Mouse (Mus musculus): ENCODE data around the gene R3hcc1l.

The R3hcc1l gene

DNA sequence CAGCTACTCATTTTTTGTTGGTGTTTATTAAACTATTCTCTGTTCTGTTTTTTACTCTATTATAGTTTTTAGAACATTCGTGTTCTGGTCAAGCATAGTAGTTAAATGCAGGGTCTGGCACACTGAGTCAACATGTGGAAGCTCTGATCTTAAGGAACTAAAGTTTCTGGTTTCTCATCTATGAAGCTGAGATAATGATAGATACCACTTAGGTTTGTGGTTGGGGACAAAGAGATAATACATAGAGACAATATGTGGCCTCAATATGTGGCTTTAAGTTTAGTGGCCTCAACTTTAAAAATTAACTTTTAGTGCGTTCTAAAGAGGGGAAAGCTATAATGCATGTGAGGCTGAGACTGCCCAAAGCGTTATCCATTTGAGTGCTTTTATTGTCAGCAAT lies 15.9 kb downstream of the R3hcc1l start:
- Histone ChIP-seq H3K9me3 (ENCODE audit: low read length) (no peaks in the 10 kb centered on the region), H3K4me1 (replicated peaks; ENCODE audit: low read depth, low read length) (peaks cover 3% of the 10 kb centered on the region; the same call in 1 of the 2 replicates), H3K36me3 (ENCODE audit: insufficient read depth, low read length) (no peaks in the 10 kb centered on the region), H3K4me3 (replicated peaks; ENCODE audit: low read length) (no peak overlapping the region), H3K27me3 (ENCODE audit: insufficient read depth, low read length) (no peaks in the 10 kb centered on the region)
- no peak for TF ChIP-seq POU5F1 (IDR thresholded peaks at IDR 0.05; ENCODE audit: borderline replicate concordance, low read length)
- no peak for TF ChIP-seq NANOG (IDR thresholded peaks at IDR 0.05; ENCODE audit: borderline replicate concordance, low read length)
- no peak for TF ChIP-seq CTCF (conservative IDR thresholded peaks at IDR 0.05; ENCODE audit: low read length)

GRCm38 (mm10) chr19:42537600-42537999 lies 19.0 kb downstream of the R3hcc1l start:
- no peak for TF ChIP-seq NANOG (IDR thresholded peaks at IDR 0.05; ENCODE audit: borderline replicate concordance, low read length)
- TF ChIP-seq CTCF (conservative IDR thresholded peaks at IDR 0.05; ENCODE audit: low read length), result peak; percentile 38
- no peaks in the 10 kb centered on the region for H3K36me3 ChIP-seq (ENCODE audit: insufficient read depth, low read length)
- no peaks in the 10 kb centered on the region for H3K27me3 ChIP-seq (ENCODE audit: insufficient read depth, low read length)
- no peak overlapping the region for H3K4me3 ChIP-seq (replicated peaks; ENCODE audit: low read length)
- H3K4me1 ChIP-seq (replicated peaks; ENCODE audit: low read depth, low read length), result peaks cover 3% of the 10 kb centered on the region; the same call in 1 of the 2 replicates
- no peaks in the 10 kb centered on the region for H3K9me3 ChIP-seq (ENCODE audit: low read length)

GRCm38 (mm10) chr19:42538911-42539310 lies 20.4 kb downstream of the R3hcc1l start:
- Histone ChIP-seq H3K4me3 (replicated peaks; ENCODE audit: low read length) (no peak overlapping the region), H3K4me1 (replicated peaks; ENCODE audit: low read depth, low read length) (no peaks in the 10 kb centered on the region; the same call in 1 of the 2 replicates), H3K9me3 (ENCODE audit: low read length) (no peaks in the 10 kb centered on the region), H3K36me3 (ENCODE audit: insufficient read depth, low read length) (no peaks in the 10 kb centered on the region), H3K27me3 (ENCODE audit: insufficient read depth, low read length) (no peaks in the 10 kb centered on the region)
- no peak for TF ChIP-seq NANOG (IDR thresholded peaks at IDR 0.05; ENCODE audit: borderline replicate concordance, low read length)
- no peak for TF ChIP-seq CTCF (conservative IDR thresholded peaks at IDR 0.05; ENCODE audit: low read length)
- TF ChIP-seq POU5F1 (IDR thresholded peaks at IDR 0.05; ENCODE audit: borderline replicate concordance, low read length), result no peak

DNA sequence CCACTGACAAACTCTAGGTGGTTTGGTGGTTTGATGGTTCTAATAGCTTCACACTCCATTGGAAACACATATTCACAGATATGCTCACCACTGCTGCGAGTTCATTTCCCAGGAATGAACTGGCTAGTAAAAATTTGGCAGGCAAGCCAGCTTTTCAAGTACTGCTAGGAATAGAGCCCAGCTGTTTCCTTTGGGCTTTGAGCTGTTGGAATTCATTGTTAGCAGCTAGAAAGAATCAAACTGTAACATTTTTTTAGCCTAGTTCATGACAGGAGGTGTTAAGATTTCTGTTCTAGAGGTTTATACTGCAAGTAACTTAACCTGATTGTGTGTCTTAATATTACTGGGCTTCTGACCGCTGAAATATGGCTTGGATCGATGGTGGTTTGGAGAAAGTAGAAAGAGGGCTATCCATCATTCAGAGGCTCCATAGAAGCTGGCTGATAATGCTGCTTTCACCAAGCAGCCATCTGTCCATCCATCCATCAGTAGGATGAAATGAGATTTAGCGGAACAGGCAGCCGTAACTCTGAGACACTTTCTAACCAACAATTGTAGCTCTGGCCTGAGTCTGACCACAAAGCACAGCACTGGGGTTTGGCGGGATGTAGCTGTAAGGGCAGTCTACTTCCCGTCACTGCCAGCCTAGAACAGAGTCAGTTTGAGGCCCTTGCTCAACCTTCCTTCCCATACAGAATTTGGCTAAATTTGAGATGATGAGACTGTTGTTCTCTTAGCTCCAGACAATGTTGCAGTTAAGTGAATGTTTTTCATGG lies 21.0 kb downstream of the R3hcc1l start:
- no peak for TF ChIP-seq NANOG (IDR thresholded peaks at IDR 0.05; ENCODE audit: borderline replicate concordance, low read length)
- no peak for TF ChIP-seq POU5F1 (IDR thresholded peaks at IDR 0.05; ENCODE audit: borderline replicate concordance, low read length)
- TF ChIP-seq CTCF (conservative IDR thresholded peaks at IDR 0.05; ENCODE audit: low read length), result no peak
- Histone ChIP-seq H3K9me3 (ENCODE audit: low read length) (no peaks in the 10 kb centered on the region), H3K36me3 (ENCODE audit: insufficient read depth, low read length) (no peaks in the 10 kb centered on the region), H3K4me1 (replicated peaks; ENCODE audit: low read depth, low read length) (no peaks in the 10 kb centered on the region; the same call in 1 of the 2 replicates), H3K4me3 (replicated peaks; ENCODE audit: low read length) (no peak overlapping the region), H3K27me3 (ENCODE audit: insufficient read depth, low read length) (no peaks in the 10 kb centered on the region)

DNA sequence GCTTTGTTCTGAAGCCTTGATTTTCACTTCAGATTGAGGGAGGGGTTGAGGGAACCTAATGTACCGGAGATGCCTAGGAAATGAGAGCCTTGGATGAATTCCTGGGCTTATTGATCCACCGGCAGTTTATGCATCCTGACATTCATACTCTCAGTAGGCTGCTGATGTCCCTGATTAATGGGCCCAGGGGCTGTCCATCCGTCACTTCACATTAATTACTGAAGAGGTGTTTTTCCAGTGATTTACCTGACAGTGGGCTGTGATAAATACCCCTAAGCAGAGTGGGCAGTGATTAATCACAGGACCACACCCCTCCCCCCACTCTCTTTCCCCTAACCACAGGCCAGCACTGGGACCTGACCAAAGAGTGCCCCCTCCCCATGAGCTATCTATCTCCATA lies 22.1 kb downstream of the R3hcc1l start:
- no peaks in the 10 kb centered on the region for H3K36me3 ChIP-seq (ENCODE audit: insufficient read depth, low read length)
- no peak overlapping the region for H3K4me3 ChIP-seq (replicated peaks; ENCODE audit: low read length)
- TF ChIP-seq NANOG (IDR thresholded peaks at IDR 0.05; ENCODE audit: borderline replicate concordance, low read length) (no peak), CTCF (conservative IDR thresholded peaks at IDR 0.05; ENCODE audit: low read length) (no peak), POU5F1 (IDR thresholded peaks at IDR 0.05; ENCODE audit: borderline replicate concordance, low read length) (no peak)
- no peaks in the 10 kb centered on the region; the same call in 1 of the 2 replicates for H3K4me1 ChIP-seq (replicated peaks; ENCODE audit: low read depth, low read length)
- H3K9me3 ChIP-seq (ENCODE audit: low read length), result no peaks in the 10 kb centered on the region
- H3K27me3 ChIP-seq (ENCODE audit: insufficient read depth, low read length), result no peaks in the 10 kb centered on the region

DNA sequence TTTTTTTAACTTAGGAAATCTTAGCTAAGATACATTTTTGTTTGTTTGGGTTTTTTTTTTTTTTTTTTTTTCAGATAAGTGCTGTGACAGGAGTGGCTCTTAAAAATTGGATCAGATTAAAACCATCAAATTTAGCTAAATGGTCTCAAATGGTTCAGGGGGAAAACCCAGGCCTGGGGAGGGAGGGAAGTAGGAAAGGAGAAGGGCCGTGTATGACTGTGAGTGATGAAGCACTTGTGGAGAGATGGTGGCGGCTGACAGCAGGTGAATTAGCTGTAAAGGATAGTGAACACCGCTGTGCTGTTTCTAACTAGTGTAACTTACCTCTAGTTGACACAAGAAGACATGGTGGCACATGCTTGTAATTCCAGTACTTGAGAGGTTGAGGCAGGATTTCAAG lies 40.1 kb downstream of the R3hcc1l start:
- Histone ChIP-seq H3K9me3 (ENCODE audit: low read length) (no peaks in the 10 kb centered on the region), H3K4me1 (replicated peaks; ENCODE audit: low read depth, low read length) (no peaks in the 10 kb centered on the region), H3K36me3 (ENCODE audit: insufficient read depth, low read length) (peaks cover 13% of the 10 kb centered on the region), H3K27me3 (ENCODE audit: insufficient read depth, low read length) (no peaks in the 10 kb centered on the region), H3K4me3 (replicated peaks; ENCODE audit: low read length) (no peak overlapping the region)
- TF ChIP-seq CTCF (conservative IDR thresholded peaks at IDR 0.05; ENCODE audit: low read length) (no peak), POU5F1 (IDR thresholded peaks at IDR 0.05; ENCODE audit: borderline replicate concordance, low read length) (no peak)

DNA sequence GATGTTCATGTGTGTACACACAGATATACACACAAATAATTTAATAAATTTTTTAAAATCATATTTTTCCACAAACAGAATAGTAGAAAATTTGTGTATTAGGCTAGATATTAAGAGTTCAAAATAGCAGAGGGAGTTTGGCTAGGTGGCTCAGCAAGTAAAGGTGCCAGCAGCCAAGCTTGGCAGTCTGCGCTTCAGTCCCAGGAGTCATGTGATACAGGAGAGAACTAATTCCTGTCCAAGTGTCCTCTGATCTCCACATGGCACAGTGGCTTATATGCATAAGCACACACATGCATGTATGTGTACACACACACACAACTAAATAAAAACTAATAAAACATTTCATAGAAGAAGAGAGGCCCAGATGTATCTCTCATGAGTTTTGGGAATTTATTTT lies 43.4 kb downstream of the R3hcc1l start:
- TF ChIP-seq CTCF (conservative IDR thresholded peaks at IDR 0.05; ENCODE audit: low read length) (no peak), POU5F1 (IDR thresholded peaks at IDR 0.05; ENCODE audit: borderline replicate concordance, low read length) (no peak), NANOG (IDR thresholded peaks at IDR 0.05; ENCODE audit: borderline replicate concordance, low read length) (no peak)
- Histone ChIP-seq H3K4me1 (replicated peaks; ENCODE audit: low read depth, low read length) (no peaks in the 10 kb centered on the region), H3K4me3 (replicated peaks; ENCODE audit: low read length) (no peak overlapping the region), H3K9me3 (ENCODE audit: low read length) (no peaks in the 10 kb centered on the region), H3K36me3 (ENCODE audit: insufficient read depth, low read length) (peaks cover 17% of the 10 kb centered on the region), H3K27me3 (ENCODE audit: insufficient read depth, low read length) (no peaks in the 10 kb centered on the region)

DNA sequence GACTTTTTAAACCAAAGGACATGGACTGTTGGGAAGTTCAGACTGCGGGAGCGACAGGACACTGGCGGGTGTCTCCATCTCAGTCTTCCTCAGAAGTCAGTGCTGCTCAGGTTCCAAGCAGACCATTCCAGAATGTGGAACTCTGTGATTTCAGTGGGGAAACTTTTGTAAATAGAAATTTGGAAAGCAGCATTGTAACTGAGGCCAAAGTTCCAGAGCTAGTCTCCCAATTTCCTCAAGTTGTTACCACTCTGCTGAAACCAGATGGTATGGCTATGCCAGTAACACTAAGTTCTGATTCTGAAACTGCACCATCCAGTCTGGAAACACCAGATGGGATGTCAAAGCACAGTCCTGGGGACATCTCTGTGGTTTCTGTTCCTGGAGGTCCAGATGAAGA lies 44.4 kb downstream of the R3hcc1l start:
- H3K27me3 ChIP-seq (ENCODE audit: insufficient read depth, low read length), result no peaks in the 10 kb centered on the region
- H3K4me3 ChIP-seq (replicated peaks; ENCODE audit: low read length), result no peak overlapping the region
- H3K9me3 ChIP-seq (ENCODE audit: low read length), result no peaks in the 10 kb centered on the region
- no peaks in the 10 kb centered on the region for H3K4me1 ChIP-seq (replicated peaks; ENCODE audit: low read depth, low read length)
- TF ChIP-seq POU5F1 (IDR thresholded peaks at IDR 0.05; ENCODE audit: borderline replicate concordance, low read length), result no peak
- TF ChIP-seq CTCF (conservative IDR thresholded peaks at IDR 0.05; ENCODE audit: low read length), result no peak
- peaks cover 17% of the 10 kb centered on the region for H3K36me3 ChIP-seq (ENCODE audit: insufficient read depth, low read length)

GRCm38 (mm10) chr19:42563726-42564270 lies 45.2 kb downstream of the R3hcc1l start:
- H3K36me3 ChIP-seq (ENCODE audit: insufficient read depth, low read length), result peaks cover 17% of the 10 kb centered on the region
- H3K4me1 ChIP-seq (replicated peaks; ENCODE audit: low read depth, low read length), result no peaks in the 10 kb centered on the region
- H3K9me3 ChIP-seq (ENCODE audit: low read length), result no peaks in the 10 kb centered on the region
- H3K4me3 ChIP-seq (replicated peaks; ENCODE audit: low read length), result no peak overlapping the region
- TF ChIP-seq POU5F1 (IDR thresholded peaks at IDR 0.05; ENCODE audit: borderline replicate concordance, low read length) (no peak), NANOG (IDR thresholded peaks at IDR 0.05; ENCODE audit: borderline replicate concordance, low read length) (no peak), CTCF (conservative IDR thresholded peaks at IDR 0.05; ENCODE audit: low read length) (no peak)
- no peaks in the 10 kb centered on the region for H3K27me3 ChIP-seq (ENCODE audit: insufficient read depth, low read length)
